Comparison of ENCODE assay signal across 27 mouse cellular contexts in the genomic region with DNA sequence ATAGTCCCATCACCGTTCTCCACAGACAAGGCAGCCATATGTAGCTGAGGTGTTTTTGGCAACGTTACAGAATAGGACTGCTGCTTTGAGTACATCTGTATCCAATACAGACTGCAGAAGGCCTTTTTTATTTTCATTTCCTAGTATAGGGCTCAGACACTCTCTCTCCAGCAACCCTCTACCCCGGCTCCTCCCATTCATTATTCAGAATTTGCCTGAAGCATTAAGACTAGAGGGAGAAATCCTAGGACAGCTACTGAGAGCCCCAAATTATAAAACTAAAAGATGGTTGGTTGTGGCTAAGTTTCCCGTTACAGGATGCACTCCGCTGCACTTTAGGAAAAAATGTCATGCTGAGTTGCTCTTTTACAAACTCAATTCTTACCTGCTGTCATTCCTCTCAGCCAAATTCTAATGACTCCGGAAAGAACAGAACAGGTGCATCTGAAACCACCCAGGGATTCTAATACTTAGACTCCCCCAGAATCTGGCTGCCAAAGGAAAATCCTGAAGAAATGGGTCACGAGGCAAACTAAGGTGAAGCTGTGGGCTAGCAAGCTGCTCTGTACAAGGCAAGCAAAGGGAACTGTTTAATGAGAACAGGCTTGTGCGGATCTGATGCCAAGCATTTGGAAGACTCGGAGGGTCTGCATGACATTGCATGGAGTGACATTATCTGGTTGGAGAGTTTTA.
DNase-seq lines count a peak whose midpoint lies in the region; ATAC-seq and TF ChIP-seq lines count a peak whose summit lies in the region.
"Had no signal": no experiment of that assay in that cellular context is flagged by ENCODE, and none has a peak within 500 bp of the region (broad histone marks: within the 10 kb centered on the region; RNA-seq: fewer than 3 reads in every experiment).

No protein-coding gene starts in this region.

- peak; percentile 47 for DNase-seq in hindbrain, postnatal 0 days (ENCODE audit: low spot score)
- DNase-seq in hindbrain, embryonic 11.5 days (ENCODE audit: low spot score) = no peak
- peak; percentile 4 for DNase-seq in R1 (ENCODE audit: low read depth, low spot score)
- peak; percentile 54 for DNase-seq in cerebellum, adult 11-12 months
- peak; percentile 78 to 81 for DNase-seq in cerebellum, postnatal 10 days
- DNase-seq in T-cell, adult 2 months (ENCODE audit: low spot score) = no peak
- DNase-seq in embryo, embryonic 10 days (ENCODE audit: low spot score) = no peak
- DNase-seq: adrenal gland, adult 2 months; embryo, embryonic 11 days; heart, postnatal 4 days; kidney, postnatal 25 days; lung, adult 2 months; lung, postnatal 14 days; right cerebral cortex, adult 18-20 months; right cerebral cortex, postnatal 4 days; thymus, postnatal 36 days had no signal

- no peak overlapping the region for H3K27ac ChIP-seq in hindbrain, postnatal 0 days
- H3K27ac ChIP-seq in hindbrain, embryonic 11.5 days (ENCODE audit: low read depth, low read length) = no peak overlapping the region
- H3K27ac ChIP-seq: embryonic facial prominence, embryonic 13.5 days; heart, embryonic 10.5 days; layer of hippocampus, adult 2 months; limb, embryonic 13.5 days; liver, embryonic 12.5 days; neural tube, embryonic 12.5 days had no signal

- 58% methylated on average over 9 of the region's 9 CpGs for WGBS in hindbrain, postnatal 0 days
- WGBS in hindbrain, embryonic 11.5 days = 74% methylated on average over 9 of the region's 9 CpGs

- no peaks in the 10 kb centered on the region for H3K36me3 ChIP-seq in hindbrain, postnatal 0 days (ENCODE audit: insufficient read depth, low read length)
- no peaks in the 10 kb centered on the region for H3K36me3 ChIP-seq in hindbrain, embryonic 11.5 days (ENCODE audit: control insufficient read depth, insufficient read depth, low read length)
- H3K36me3 ChIP-seq: embryonic facial prominence, embryonic 13.5 days; heart, embryonic 10.5 days; limb, embryonic 13.5 days; liver, embryonic 12.5 days; neural tube, embryonic 12.5 days had no signal

- no peaks in the 10 kb centered on the region for H3K27me3 ChIP-seq in hindbrain, postnatal 0 days (ENCODE audit: insufficient read depth, low read length)
- no peaks in the 10 kb centered on the region for H3K27me3 ChIP-seq in hindbrain, embryonic 11.5 days (ENCODE audit: control insufficient read depth, insufficient read depth, low read length)
- H3K27me3 ChIP-seq: embryonic facial prominence, embryonic 13.5 days; liver, embryonic 12.5 days; megakaryocyte, embryonic 14.5 days; neural tube, embryonic 12.5 days had no signal

- ATAC-seq in hindbrain, postnatal 0 days = peak; percentile 71
- no peak for ATAC-seq in hindbrain, embryonic 11.5 days (ENCODE audit: low FRiP score)
- ATAC-seq in erythroid progenitor cell, adult 5-6 weeks (replicated peaks; ENCODE audit: low FRiP score, poor library complexity, severe bottlenecking) = no peak
- ATAC-seq: forebrain, embryonic 14.5 days; intestine, postnatal 0 days; liver, embryonic 12.5 days had no signal

- no peaks in the 10 kb centered on the region for H3K4me1 ChIP-seq in hindbrain, postnatal 0 days (ENCODE audit: insufficient read depth, low read length)
- H3K4me1 ChIP-seq in hindbrain, embryonic 11.5 days (replicated peaks; ENCODE audit: control insufficient read depth, insufficient read depth, low read length) = no peaks in the 10 kb centered on the region
- H3K4me1 ChIP-seq: embryonic facial prominence, embryonic 13.5 days; heart, embryonic 10.5 days; limb, embryonic 13.5 days; liver, embryonic 12.5 days; megakaryocyte, embryonic 14.5 days; neural tube, embryonic 12.5 days had no signal

- no peak for TF ChIP-seq CTCF in hindbrain, postnatal 0 days (IDR thresholded peaks at IDR 0.05; ENCODE audit: low read depth)

- 0 out of 2 replicates have a peak, but pooled peaks cover 2% of the 10 kb centered on the region for H3K9me3 ChIP-seq in hindbrain, postnatal 0 days (ENCODE audit: low read length)
- no peaks in the 10 kb centered on the region for H3K9me3 ChIP-seq in hindbrain, embryonic 11.5 days (ENCODE audit: control insufficient read depth, low read length)
- H3K9me3 ChIP-seq: embryonic facial prominence, embryonic 13.5 days; heart, embryonic 10.5 days; limb, embryonic 13.5 days; liver, embryonic 12.5 days; neural tube, embryonic 12.5 days had no signal

- no peak overlapping the region for H3K4me3 ChIP-seq in hindbrain, postnatal 0 days (ENCODE audit: low read length)
- H3K4me3 ChIP-seq in hindbrain, embryonic 11.5 days (ENCODE audit: low read depth, low read length) = no peak overlapping the region
- H3K4me3 ChIP-seq: embryonic facial prominence, embryonic 13.5 days; erythroblast, embryonic 14.5 days; heart, embryonic 10.5 days; layer of hippocampus, adult 2 months; limb, embryonic 13.5 days; liver, embryonic 12.5 days; megakaryocyte, embryonic 14.5 days; neural tube, embryonic 12.5 days had no signal

- H3K9ac ChIP-seq in hindbrain, postnatal 0 days (replicated peaks; ENCODE audit: low read length) = no peak overlapping the region
- H3K9ac ChIP-seq in hindbrain, embryonic 11.5 days (ENCODE audit: low read depth, low read length) = no peak overlapping the region
- H3K9ac ChIP-seq: embryonic facial prominence, embryonic 13.5 days; limb, embryonic 13.5 days; liver, embryonic 12.5 days; neural tube, embryonic 12.5 days had no signal

- no peak overlapping the region for H3K4me2 ChIP-seq in hindbrain, postnatal 0 days (ENCODE audit: low read depth, low read length)
- no peak overlapping the region for H3K4me2 ChIP-seq in hindbrain, embryonic 11.5 days (replicated peaks; ENCODE audit: low read depth, low read length)
- H3K4me2 ChIP-seq: embryonic facial prominence, embryonic 13.5 days; limb, embryonic 13.5 days; liver, embryonic 12.5 days; neural tube, embryonic 12.5 days had no signal

Comparison
In these comparisons a context has a peak if more than half of its experiments do, and no peak if none do; other contexts are left out.
1. DNase-seq: peak in hindbrain, postnatal 0 days (single experiment), R1 (single experiment), cerebellum, adult 11-12 months (single experiment) and cerebellum, postnatal 10 days (2 of 2); none in hindbrain, embryonic 11.5 days (single experiment), T-cell, adult 2 months (single experiment) and embryo, embryonic 10 days (single experiment).